Mouse (Mus musculus): ENCODE measurements around the gene Mfge8. TPM values are rescaled to one million over a fixed set of nuclear protein-coding genes. Genes with fewer than 3 reads are reported as not detected.

The Mfge8 gene
- 183 and 218 TPM in 2 replicates for polyA plus RNA-seq (2012; rRNA removed)

- DNase-seq (ENCODE audit: low read depth, low spot score), result peak; percentile 54
- WGBS, result under 1% methylated on average over 39 of the region's 39 CpGs
Observed at GRCm38 (mm10) chr7:79148711-79149266, at the start of gene Mfge8. Gene Mfge8, minus strand, starts transcription at chr7:79149060.

- DNase-seq (ENCODE audit: low read depth, low spot score), result no peak
- WGBS, result 88% methylated on average over 16 of the region's 16 CpGs
Observed at GRCm38 (mm10) chr7:79194560-79195413, 45.9 kb upstream of the Mfge8 start.

- 75% methylated on average over 5 of the region's 5 CpGs for WGBS
- DNase-seq (ENCODE audit: low read depth, low spot score), result no peak
Observed at GRCm38 (mm10) chr7:79193936-79194335, 45.1 kb upstream of the Mfge8 start.

- WGBS, result 81% methylated on average over 5 of the region's 5 CpGs
- no peak for DNase-seq (ENCODE audit: low read depth, low spot score)
Observed at GRCm38 (mm10) chr7:79191501-79191900, 42.6 kb upstream of the Mfge8 start.

- no peak for DNase-seq (ENCODE audit: low read depth, low spot score)
- WGBS, result 62% methylated on average over 3 of the region's 3 CpGs
Observed at GRCm38 (mm10) chr7:79190592-79190991, 41.7 kb upstream of the Mfge8 start.

GRCm38 (mm10) chr7:79189211-79189610, 40.4 kb upstream of the Mfge8 start:
- DNase-seq (ENCODE audit: low read depth, low spot score), result no peak
- 33% methylated on average over 3 of the region's 5 CpGs for WGBS

- 99% methylated on average over 2 of the region's 2 CpGs for WGBS
- no peak for DNase-seq (ENCODE audit: low read depth, low spot score)
Observed at GRCm38 (mm10) chr7:79187591-79187990, 38.7 kb upstream of the Mfge8 start.

- WGBS, result 90% methylated on average over 1 of the region's 1 CpGs
- DNase-seq (ENCODE audit: low read depth, low spot score), result no peak
Observed at GRCm38 (mm10) chr7:79183417-79183816, 34.6 kb upstream of the Mfge8 start.

GRCm38 (mm10) chr7:79173800-79174199, 24.9 kb upstream of the Mfge8 start:
- DNase-seq (ENCODE audit: low read depth, low spot score), result no peak
- 67% methylated on average over 3 of the region's 3 CpGs for WGBS

GRCm38 (mm10) chr7:79171782-79172181, 22.9 kb upstream of the Mfge8 start:
- WGBS, result 63% methylated on average over 1 of the region's 1 CpGs
- DNase-seq (ENCODE audit: low read depth, low spot score), result no peak

GRCm38 (mm10) chr7:79167006-79167562, 18.2 kb upstream of the Mfge8 start:
- WGBS, result 68% methylated on average over 14 of the region's 14 CpGs
- no peak for DNase-seq (ENCODE audit: low read depth, low spot score)

GRCm38 (mm10) chr7:79159406-79159805, 10.5 kb upstream of the Mfge8 start:
- no peak for DNase-seq (ENCODE audit: low read depth, low spot score)
- WGBS, result 54% methylated on average over 1 of the region's 1 CpGs

- DNase-seq (ENCODE audit: low read depth, low spot score), result no peak
- WGBS, result 35% methylated on average over 6 of the region's 6 CpGs
Observed at GRCm38 (mm10) chr7:79149522-79149921, 662 bp upstream of the Mfge8 start.

GRCm38 (mm10) chr7:79147931-79148653, 768 bp downstream of the Mfge8 start:
- WGBS, result 5% methylated on average over 20 of the region's 20 CpGs
- no peak for DNase-seq (ENCODE audit: low read depth, low spot score)

- 52% methylated on average over 12 of the region's 12 CpGs for WGBS
- no peak for DNase-seq (ENCODE audit: low read depth, low spot score)
Observed at GRCm38 (mm10) chr7:79147011-79147837, 1.6 kb downstream of the Mfge8 start.

- WGBS, result 40% methylated on average over 8 of the region's 8 CpGs
- DNase-seq (ENCODE audit: low read depth, low spot score), result no peak
Observed at GRCm38 (mm10) chr7:79140897-79141296, 8.0 kb downstream of the Mfge8 start.

- DNase-seq (ENCODE audit: low read depth, low spot score), result no peak
- WGBS, result 44% methylated on average over 4 of the region's 4 CpGs
Observed at GRCm38 (mm10) chr7:79139891-79140591, 8.8 kb downstream of the Mfge8 start.

GRCm38 (mm10) chr7:79139328-79139824, 9.5 kb downstream of the Mfge8 start:
- 64% methylated on average over 6 of the region's 6 CpGs for WGBS
- no peak for DNase-seq (ENCODE audit: low read depth, low spot score)

GRCm38 (mm10) chr7:79133391-79133790, 15.5 kb downstream of the Mfge8 start:
- 52% methylated on average over 6 of the region's 6 CpGs for WGBS
- no peak for DNase-seq (ENCODE audit: low read depth, low spot score)

All from large intestine, adult 2 months (tissue).